Mouse (Mus musculus) CH12.LX (cell line): ENCODE results near the gene Trpc2.

ENCODE experiments used
- CTCF ChIP-seq, 2 experiments: IDR thresholded peaks in 1 of 2; conservative IDR thresholded peaks in 1 of 2; 2 replicates each; pipeline ENCODE4 v1.5.1; 2011 to 2012; ENCODE audit warnings: low read depth in 2 of 2, low read length in 2 of 2, improper control_type of control experiment in 1 of 2, inconsistent platforms in 1 of 2, mild to moderate bottlenecking in 1 of 2, moderate library complexity in 1 of 2
- E2F4 ChIP-seq: IDR thresholded peaks from 2 replicates; pipeline ENCODE4 v1.6.1; 2011; ENCODE audit warnings: low read depth, low read length, improper control_type of control experiment; ENCODE audit not compliant: insufficient replicate concordance
- EP300 ChIP-seq: IDR thresholded peaks from 2 replicates; pipeline ENCODE4 v1.6.1; 2011; ENCODE audit warnings: low read length, improper control_type of control experiment
- GABPA ChIP-seq: IDR thresholded peaks from 2 replicates; pipeline ENCODE4 v1.6.1; 2012; ENCODE audit warnings: low read depth, low read length, improper control_type of control experiment, inconsistent platforms; ENCODE audit not compliant: insufficient replicate concordance
- IRF4 ChIP-seq: IDR thresholded peaks from 2 replicates; pipeline ENCODE4 v1.6.1; 2014; ENCODE audit warnings: low read depth, mild to moderate bottlenecking, inconsistent platforms, low read length, improper control_type of control experiment
- KAT2A ChIP-seq: IDR thresholded peaks from 2 replicates; pipeline ENCODE4 v1.6.1; 2012; ENCODE audit warnings: low read length, improper control_type of control experiment, inconsistent platforms; ENCODE audit not compliant: insufficient replicate concordance
- RCOR1 ChIP-seq: conservative IDR thresholded peaks from 2 replicates; pipeline ENCODE4 v1.6.1; 2012; ENCODE audit warnings: low read depth, mild to moderate bottlenecking, inconsistent platforms, low read length, improper control_type of control experiment
- ZNF384 ChIP-seq: IDR thresholded peaks from 2 replicates; pipeline ENCODE4 v1.6.1; 2012; ENCODE audit warnings: low read depth, low read length, improper control_type of control experiment, inconsistent platforms

DNA sequence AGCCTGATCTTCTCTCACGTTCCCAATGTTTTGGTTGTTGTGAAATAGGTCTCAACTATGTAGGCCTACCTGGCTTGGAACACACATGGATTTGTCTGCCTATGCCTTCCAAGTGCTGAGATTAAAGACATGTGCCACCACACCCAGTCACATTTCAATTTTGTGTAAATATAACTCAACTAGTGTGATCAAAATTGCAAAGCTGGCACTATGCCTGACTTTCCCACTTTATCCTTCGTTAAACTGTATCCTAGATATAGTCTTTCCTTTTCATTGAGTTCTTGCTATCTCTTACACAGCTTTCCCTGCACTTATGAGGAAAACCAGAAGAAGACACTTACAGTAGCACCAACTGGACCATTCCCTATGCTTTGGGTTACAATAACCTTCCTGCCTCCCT lies 47.4 kb upstream of the Trpc2 start:
- no peak for TF ChIP-seq EP300
- TF ChIP-seq RCOR1, result no peak
- no peak for TF ChIP-seq CTCF (conservative IDR thresholded peaks at IDR 0.05 in 1 of 2, IDR thresholded peaks at IDR 0.05 in 1 of 2; ENCODE audit: low read depth in 2 of 2, low read length in 2 of 2)
- TF ChIP-seq GABPA, result no peak
- TF ChIP-seq ZNF384, result no peak
- TF ChIP-seq E2F4, result no peak
- no peak for TF ChIP-seq KAT2A
- TF ChIP-seq IRF4, result no peak
